Mouse (Mus musculus): ENCODE measurements around the gene Acadvl. TPM values are rescaled to one million over a fixed set of nuclear protein-coding genes. Genes with fewer than 3 reads are reported as not detected.

Gene Acadvl
- total and polyA plus RNA-seq, 3 experiments: 92.5 to 123 TPM; not detected in 1

- TF ChIP-seq CTCF (IDR thresholded peaks at IDR 0.05 in 2 of 3, conservative IDR thresholded peaks at IDR 0.05 in 1 of 3; ENCODE audit: control insufficient read depth in 1 of 3, insufficient read depth in 1 of 3, low read depth in 2 of 3, low read length in 3 of 3, poor library complexity in 1 of 3, severe bottlenecking in 1 of 3): no peak
Observed at GRCm38 (mm10) chr11:70057805-70058204, 42.6 kb upstream of the Acadvl start (continued).

- Histone ChIP-seq H3K36me3 (ENCODE audit: control insufficient read depth in 1 of 2, insufficient read depth in 2 of 2, low read length in 2 of 2) (no peaks in the 10 kb centered on the region), H3K4me1 (ENCODE audit: control insufficient read depth in 1 of 2, insufficient read depth in 2 of 2, low read length in 2 of 2) (no peaks in the 10 kb centered on the region), H3K9ac (ENCODE audit: control insufficient read depth, low read depth, low read length, poor library complexity, severe bottlenecking) (no peak overlapping the region), H3K27ac (ENCODE audit: control insufficient read depth, low read depth, low read length) (no peak overlapping the region), H3K9me3 (replicated peaks; ENCODE audit: insufficient read depth, low read length) (no peaks in the 10 kb centered on the region), H3K79me2 (ENCODE audit: control insufficient read depth, insufficient read depth, low read length, poor library complexity) (no peaks in the 10 kb centered on the region), H3K4me3 (ENCODE audit: control insufficient read depth in 1 of 2, insufficient read depth in 1 of 2, low read depth in 2 of 2, low read length in 2 of 2) (no peak overlapping the region), H3K27me3 (ENCODE audit: control insufficient read depth in 1 of 2, insufficient read depth in 2 of 2, low read length in 2 of 2) (no peaks in the 10 kb centered on the region; a peak in 1 of 4 replicates)
- TF ChIP-seq SMC3 (IDR thresholded peaks at IDR 0.05; ENCODE audit: low read depth, low read length) (peak; percentile 94), NRF1 (IDR thresholded peaks at IDR 0.05; ENCODE audit: insufficient read depth, low read depth, low read length, poor library complexity, severe bottlenecking) (no peak), RCOR1 (IDR thresholded peaks at IDR 0.05; ENCODE audit: low read depth, low read length) (no peak), ZC3H11A (IDR thresholded peaks at IDR 0.05; ENCODE audit: low read depth, low read length) (peak; percentile 79), GATA1 (IDR thresholded peaks at IDR 0.05; ENCODE audit: low read depth, low read length) (peak; percentile 13; the same call in 1 of the 2 replicates), SIN3A (IDR thresholded peaks at IDR 0.05; ENCODE audit: low read length) (no peak), CTCF (IDR thresholded peaks at IDR 0.05 in 2 of 3, conservative IDR thresholded peaks at IDR 0.05 in 1 of 3; ENCODE audit: control insufficient read depth in 1 of 3, insufficient read depth in 1 of 3, low read depth in 2 of 3, low read length in 3 of 3, poor library complexity in 1 of 3, severe bottlenecking in 1 of 3) (peak; percentile 96 to 98 (median 98)), RAD21 (IDR thresholded peaks at IDR 0.05; ENCODE audit: low read depth, low read length) (peak; percentile 98), JUND (IDR thresholded peaks at IDR 0.05; ENCODE audit: low read depth, low read length) (no peak), USF1 (IDR thresholded peaks at IDR 0.05; ENCODE audit: low read depth, low read length) (no peak)
- peak; percentile 79 for DNase-seq (ENCODE audit: low read depth, low spot score)
Observed at GRCm38 (mm10) chr11:70055618-70056214, 40.5 kb upstream of the Acadvl start.

GRCm38 (mm10) chr11:70053898-70054570, 38.8 kb upstream of the Acadvl start, which contains the start of gene Asgr1:
Asgr1 (plus strand) TSS chr11:70054085.
- no peak for TF ChIP-seq POLR2AphosphoS2 (IDR thresholded peaks at IDR 0.05; ENCODE audit: low read length)
- no peak for TF ChIP-seq ZNF384 (IDR thresholded peaks at IDR 0.05; ENCODE audit: low read depth, low read length)
- no peak for TF ChIP-seq MAFK (IDR thresholded peaks at IDR 0.05; ENCODE audit: borderline replicate concordance, low read depth, low read length)
- TF ChIP-seq USF2 (IDR thresholded peaks at IDR 0.05; ENCODE audit: borderline replicate concordance in 1 of 2, insufficient read depth in 1 of 2, low read depth in 1 of 2, low read length in 2 of 2): no peak
- no peak for TF ChIP-seq MXI1 (IDR thresholded peaks at IDR 0.05; ENCODE audit: low read depth, low read length)
- no peak for TF ChIP-seq RCOR1 (IDR thresholded peaks at IDR 0.05; ENCODE audit: low read depth, low read length)
- TF ChIP-seq ZC3H11A (IDR thresholded peaks at IDR 0.05; ENCODE audit: low read depth, low read length): no peak
- no peak for TF ChIP-seq CTCF (IDR thresholded peaks at IDR 0.05 in 2 of 3, conservative IDR thresholded peaks at IDR 0.05 in 1 of 3; ENCODE audit: control insufficient read depth in 1 of 3, insufficient read depth in 1 of 3, low read depth in 2 of 3, low read length in 3 of 3, poor library complexity in 1 of 3, severe bottlenecking in 1 of 3)
- no peaks in the 10 kb centered on the region for H3K4me1 ChIP-seq (ENCODE audit: control insufficient read depth in 1 of 2, insufficient read depth in 2 of 2, low read length in 2 of 2)
- DNase-seq (ENCODE audit: low read depth, low spot score): no peak
- no peak within 1 kb of the TSS for H3K9ac ChIP-seq (ENCODE audit: control insufficient read depth, low read depth, low read length, poor library complexity, severe bottlenecking)
- H3K27me3 ChIP-seq (ENCODE audit: control insufficient read depth in 1 of 2, insufficient read depth in 2 of 2, low read length in 2 of 2): no peaks in the 10 kb centered on the region; a peak in 1 of 4 replicates
- no peaks in the 10 kb centered on the region for H3K79me2 ChIP-seq (ENCODE audit: control insufficient read depth, insufficient read depth, low read length, poor library complexity)
- H3K27ac ChIP-seq (ENCODE audit: control insufficient read depth, low read depth, low read length): no peak within 1 kb of the TSS
- H3K4me3 ChIP-seq (ENCODE audit: control insufficient read depth in 1 of 2, insufficient read depth in 1 of 2, low read depth in 2 of 2, low read length in 2 of 2): no peak within 1 kb of the TSS
- H3K9me3 ChIP-seq (replicated peaks; ENCODE audit: insufficient read depth, low read length): no peaks in the 10 kb centered on the region
- H3K36me3 ChIP-seq (ENCODE audit: control insufficient read depth in 1 of 2, insufficient read depth in 2 of 2, low read length in 2 of 2): no peaks in the 10 kb centered on the region
